Mouse (Mus musculus) heart, postnatal 0 days (tissue): ENCODE measurements around the gene Ehd1.

Experiments used
- CTCF ChIP-seq: IDR thresholded peaks from 2 replicates; pipeline ENCODE4 v1.5.1; 2016; ENCODE audit warnings: antibody characterized with exemption, control low read depth, low read depth
- EP300 ChIP-seq: IDR thresholded peaks from 2 replicates; pipeline ENCODE4 v1.6.1; 2016; ENCODE audit warnings: antibody characterized with exemption, low read depth

GRCm38 (mm10) chr19:6234337-6235083 lies 42.0 kb upstream of the Ehd1 start:
- no peak for TF ChIP-seq CTCF
- no peak for TF ChIP-seq EP300
